Mouse (Mus musculus) gastrocnemius, postnatal 25 days (tissue): ENCODE results near the gene Eepd1. TPM values are rescaled to one million over a fixed set of nuclear protein-coding genes. Genes with fewer than 3 reads are reported as not detected.

ENCODE experiments used
- DNase-seq: peaks from one replicate; pipeline ENCODE4 v3.0.0; 2022
- total RNA-seq, 2 experiments: library from RNA; stranded (reverse); gene quantifications; 1 replicate in 1 of 2; 2 replicates in 1 of 2; pipeline ENCODE4 v1.2.3; 2021

Gene Eepd1
- total RNA-seq, 2 experiments from 2014 or later: 50.7 to 64.5 TPM

- no peak for DNase-seq
Observed at GRCm38 (mm10) chr9:25488581-25488980, 7.2 kb downstream of the Eepd1 start.

GRCm38 (mm10) chr9:25489221-25489960 is 8.0 kb downstream of the Eepd1 start:
- DNase-seq: no peak

- DNase-seq: no peak
Observed at GRCm38 (mm10) chr9:25490278-25491145, 9.2 kb downstream of the Eepd1 start.

- no peak for DNase-seq
Observed at GRCm38 (mm10) chr9:25493918-25494317, 12.6 kb downstream of the Eepd1 start.

GRCm38 (mm10) chr9:25495601-25496000 is 14.3 kb downstream of the Eepd1 start:
- DNase-seq: peak; percentile 72

GRCm38 (mm10) chr9:25496196-25496595 is 14.8 kb downstream of the Eepd1 start:
- DNase-seq: peak; percentile 44

GRCm38 (mm10) chr9:25496703-25497102 is 15.4 kb downstream of the Eepd1 start:
- no peak for DNase-seq

- DNase-seq: peak; percentile 59
Observed at GRCm38 (mm10) chr9:25498770-25499169, 17.4 kb downstream of the Eepd1 start.

- DNase-seq: no peak
Observed at GRCm38 (mm10) chr9:25499306-25499705, 18.0 kb downstream of the Eepd1 start.

GRCm38 (mm10) chr9:25500031-25500430 is 18.7 kb downstream of the Eepd1 start:
- DNase-seq: peak; percentile 53

GRCm38 (mm10) chr9:25508825-25509224 is 27.5 kb downstream of the Eepd1 start:
- DNase-seq: no peak

GRCm38 (mm10) chr9:25510572-25510971 is 29.2 kb downstream of the Eepd1 start:
- no peak for DNase-seq

- DNase-seq: no peak
Observed at GRCm38 (mm10) chr9:25513050-25513449, 31.7 kb downstream of the Eepd1 start.

GRCm38 (mm10) chr9:25513556-25513955 is 32.2 kb downstream of the Eepd1 start:
- peak; percentile 39 for DNase-seq

- no peak for DNase-seq
Observed at GRCm38 (mm10) chr9:25516640-25517039, 35.3 kb downstream of the Eepd1 start.

GRCm38 (mm10) chr9:25517982-25518381 is 36.6 kb downstream of the Eepd1 start:
- no peak for DNase-seq

GRCm38 (mm10) chr9:25519193-25519592 is 37.8 kb downstream of the Eepd1 start:
- DNase-seq: peak; percentile 51

- no peak for DNase-seq
Observed at GRCm38 (mm10) chr9:25520826-25521225, 39.5 kb downstream of the Eepd1 start.

GRCm38 (mm10) chr9:25521825-25522224 is 40.5 kb downstream of the Eepd1 start:
- DNase-seq: no peak

- no peak for DNase-seq
Observed at GRCm38 (mm10) chr9:25526516-25526915, 45.2 kb downstream of the Eepd1 start.

GRCm38 (mm10) chr9:25526927-25527337 is 45.6 kb downstream of the Eepd1 start:
- DNase-seq: no peak

- DNase-seq: no peak
Observed at GRCm38 (mm10) chr9:25527359-25528038, 46.2 kb downstream of the Eepd1 start.

- DNase-seq: no peak
Observed at GRCm38 (mm10) chr9:25531627-25532026, 50.3 kb downstream of the Eepd1 start.
